Mouse (Mus musculus): ENCODE results near the gene Tfpi.
"Not testable (repeated sequence)": the region's sequence is repeated elsewhere in the genome, so short reads cannot be mapped to it uniquely, and the experiment has no call there.

The Tfpi gene

GRCm38 (mm10) chr2:84473941-84474530 lies 2.5 kb downstream of the Tfpi start:
- no peak for DNase-seq

GRCm38 (mm10) chr2:84467391-84467790 lies 9.2 kb downstream of the Tfpi start:
- no peak for DNase-seq

GRCm38 (mm10) chr2:84464956-84465355 lies 11.6 kb downstream of the Tfpi start:
- DNase-seq, result no peak

- no peak for DNase-seq
Measured at GRCm38 (mm10) chr2:84462411-84462810, 14.2 kb downstream of the Tfpi start.

GRCm38 (mm10) chr2:84459651-84460177 lies 16.9 kb downstream of the Tfpi start:
- DNase-seq, result peak; percentile 56

GRCm38 (mm10) chr2:84457221-84457620 lies 19.4 kb downstream of the Tfpi start:
- no peak for DNase-seq

- peak; percentile 74 for DNase-seq
Measured at GRCm38 (mm10) chr2:84455236-84455799, 21.3 kb downstream of the Tfpi start.

GRCm38 (mm10) chr2:84454551-84455235 lies 21.9 kb downstream of the Tfpi start:
- no peak for DNase-seq

- peak; percentile 36 for DNase-seq
Measured at GRCm38 (mm10) chr2:84454051-84454450, 22.5 kb downstream of the Tfpi start.

- no peak for DNase-seq
Measured at GRCm38 (mm10) chr2:84445499-84445898, 31.1 kb downstream of the Tfpi start.

GRCm38 (mm10) chr2:84441940-84442339 lies 34.6 kb downstream of the Tfpi start:
- DNase-seq, result no peak

- peak; percentile 61 for DNase-seq
Measured at GRCm38 (mm10) chr2:84429724-84430123, 46.9 kb downstream of the Tfpi start.

GRCm38 (mm10) chr2:84428836-84429235 lies 47.7 kb downstream of the Tfpi start:
- DNase-seq, result no peak

GRCm38 (mm10) chr2:84426531-84426930 lies 50.0 kb downstream of the Tfpi start:
- no peak for DNase-seq

GRCm38 (mm10) chr2:84425138-84425537 lies 51.4 kb downstream of the Tfpi start, which contains the start of gene Calcrl:
TSS of gene Calcrl (minus strand) at chr2:84425411.
- DNase-seq, result peak; percentile 89

- no peak for DNase-seq
Measured at GRCm38 (mm10) chr2:84416501-84416900, 60.1 kb downstream of the Tfpi start.

- no peak for DNase-seq
Measured at GRCm38 (mm10) chr2:84409796-84410592, 66.6 kb downstream of the Tfpi start.

- DNase-seq, result no peak
Measured at GRCm38 (mm10) chr2:84404834-84405233, 71.7 kb downstream of the Tfpi start.

- no peak for DNase-seq
Measured at GRCm38 (mm10) chr2:84402713-84403112, 73.9 kb downstream of the Tfpi start.

- DNase-seq, result no peak
Measured at GRCm38 (mm10) chr2:84396557-84396956, 80.0 kb downstream of the Tfpi start.

- DNase-seq, result no peak
Measured at GRCm38 (mm10) chr2:84393236-84393635, 83.3 kb downstream of the Tfpi start.

GRCm38 (mm10) chr2:84389075-84389474 lies 87.5 kb downstream of the Tfpi start:
- no peak for DNase-seq

- not testable (repeated sequence) for DNase-seq
Measured at GRCm38 (mm10) chr2:84388537-84388936, 88.0 kb downstream of the Tfpi start.
